Mouse (Mus musculus) spleen, postnatal 0 days (tissue): ENCODE measurements around the gene Ifna14. TPM values are rescaled to one million over a fixed set of nuclear protein-coding genes. Genes with fewer than 3 reads are reported as not detected.

Experiments
- polyA plus RNA-seq: library from polyadenylated mRNA; unstranded; fragments of >200 nt; fragmentation: Nextera tagmentation; extraction: Ambion mirVana; gene quantifications from 2 replicates; pipeline ENCODE4 v1.2.1, GENCODE M21; 2015

Ifna14 gene
- polyA plus RNA-seq, result not detected in 2 replicates

DNA sequence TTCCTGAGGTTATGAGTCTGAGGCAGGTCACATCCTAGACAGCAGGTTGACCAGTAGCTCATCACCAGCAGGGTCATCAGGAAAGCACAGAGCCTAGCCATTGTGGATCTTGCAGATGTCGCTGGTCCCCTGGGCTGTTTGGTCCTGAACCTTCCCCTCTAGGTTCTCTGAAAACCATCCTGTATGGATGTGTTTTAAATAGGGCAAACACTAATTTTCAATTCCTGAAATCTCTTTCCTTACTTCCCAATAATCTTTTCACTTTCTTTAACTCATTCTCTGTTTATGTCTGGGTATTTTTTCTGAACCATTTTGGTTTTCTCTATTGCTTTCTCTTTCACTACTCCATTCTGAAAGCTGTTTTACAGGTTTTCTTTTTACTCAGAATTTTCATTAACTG is at the start of gene Ifna14:
Gene Ifna14 (minus strand): TSS at position 101 of the 400 bp plus-strand sequence.

DNA sequence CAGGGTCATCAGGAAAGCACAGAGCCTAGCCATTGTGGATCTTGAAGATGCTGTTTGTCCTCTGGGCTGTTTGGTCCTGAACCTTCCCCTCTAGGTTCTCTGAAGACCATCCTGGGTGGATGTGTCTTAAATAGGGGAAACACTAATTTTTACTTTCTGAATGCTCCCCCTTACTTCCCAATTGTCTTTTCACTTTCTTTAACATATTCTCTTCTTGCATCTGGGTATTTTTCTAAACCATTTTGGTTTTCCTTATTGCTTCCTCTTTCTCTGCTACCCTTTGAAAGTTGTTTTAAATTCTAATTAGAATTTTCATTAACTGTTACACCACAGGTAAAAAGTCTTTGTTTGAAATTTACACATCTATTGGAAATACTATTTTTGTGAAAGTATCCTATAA is 31.7 kb upstream of the Ifna14 start, which contains the start of gene Ifna12:
Gene Ifna12 (minus strand): TSS at position 101 of the 400 bp plus-strand sequence.

DNA sequence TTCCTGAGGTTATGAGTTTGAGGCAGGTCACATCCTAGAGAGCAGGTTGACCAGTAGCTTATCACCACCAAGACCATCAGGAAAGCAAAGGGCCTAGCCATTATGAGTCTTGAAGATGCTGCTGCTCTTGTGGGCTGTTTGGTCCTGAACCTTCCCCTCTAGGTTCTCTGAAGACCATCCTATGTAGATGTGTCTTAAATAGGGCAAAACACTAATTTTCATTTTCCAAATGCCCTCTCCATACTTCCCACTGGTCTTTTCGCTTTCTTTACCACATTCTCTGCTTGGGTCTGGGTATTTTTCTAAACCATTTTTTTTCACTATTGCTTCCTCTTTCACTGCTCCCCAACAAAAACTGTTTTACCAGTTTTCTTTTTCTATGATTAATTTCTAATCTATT is 20.7 kb upstream of the Ifna14 start, which contains the start of gene Ifna9:
Gene Ifna9 (minus strand): TSS at position 101 of the 400 bp plus-strand sequence.

DNA sequence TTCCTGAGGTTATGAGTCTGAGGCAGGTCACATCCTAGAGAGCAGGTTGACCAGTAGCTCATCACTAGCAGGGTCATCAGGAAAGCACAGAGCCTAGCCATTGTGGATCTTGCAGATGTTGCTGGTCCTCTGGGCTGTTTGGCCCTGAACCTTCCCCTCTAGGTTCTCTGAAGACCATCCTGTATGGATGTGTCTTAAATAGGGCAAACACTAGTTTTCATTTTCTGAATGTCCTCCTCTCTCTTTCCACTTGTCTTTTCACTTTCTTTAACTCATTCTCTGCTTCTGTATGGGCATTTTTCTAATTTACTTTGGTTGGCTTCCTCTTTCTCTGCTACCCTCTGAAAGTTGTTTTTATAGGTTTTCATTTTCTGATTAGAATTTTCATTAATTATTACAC is 13.5 kb downstream of the Ifna14 start, which contains the start of gene Ifna15:
Gene Ifna15 (minus strand): TSS at position 101 of the 400 bp plus-strand sequence.

DNA sequence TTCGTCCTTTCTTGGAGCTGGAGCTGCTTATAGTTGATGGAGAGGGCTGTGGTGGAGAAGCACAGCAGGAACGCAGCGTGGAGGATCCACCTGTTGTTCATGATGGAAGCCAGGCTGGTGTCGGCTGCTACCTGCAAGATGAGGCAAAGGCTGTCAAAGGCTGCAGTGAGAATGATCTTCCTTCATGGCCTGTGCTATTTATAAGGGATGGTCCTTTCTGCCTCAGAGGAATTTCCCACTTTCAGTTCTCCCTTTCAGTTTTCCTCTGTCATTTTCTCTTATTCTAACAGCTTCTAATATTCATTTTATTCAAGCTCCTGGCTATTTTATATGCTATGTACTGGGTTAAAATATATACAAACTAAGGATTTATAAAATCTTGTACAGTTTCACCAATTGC is 48.9 kb downstream of the Ifna14 start, which contains the start of gene Ifnb1:
Gene Ifnb1 (minus strand): TSS at position 101 of the 400 bp plus-strand sequence.

Other genes starting within 250 kb of the Ifna14 start
- gene Hacd4, start 132.9 kb downstream of the Ifna14 start, polyA plus RNA-seq, result 12.3 and 18.5 TPM in 2 replicates
- gene Ifnb1, start 49.0 kb downstream of the Ifna14 start, polyA plus RNA-seq, result not detected in 2 replicates
- not detected in 2 replicates for gene Ifna15, start 13.6 kb downstream of the Ifna14 start, polyA plus RNA-seq
- not detected in 2 replicates for gene Ifna9, start 20.6 kb upstream of the Ifna14 start, polyA plus RNA-seq
- gene Ifna12, start 31.6 kb upstream of the Ifna14 start, polyA plus RNA-seq, result not detected in 2 replicates
- not detected in 2 replicates for gene C87499, start 62.6 kb upstream of the Ifna14 start, polyA plus RNA-seq
- not detected in 2 replicates for gene Ifna13, start 72.7 kb upstream of the Ifna14 start, polyA plus RNA-seq
- not detected in 2 replicates for gene Ifna16, start 105.1 kb upstream of the Ifna14 start, polyA plus RNA-seq
- not detected in 2 replicates for gene Ifna2, start 112.1 kb upstream of the Ifna14 start, polyA plus RNA-seq
- gene Ifnab, start 119.6 kb upstream of the Ifna14 start, polyA plus RNA-seq, result not detected in 2 replicates
- 0.17 and 0.38 TPM in 2 replicates for gene Gm26566, start 150.0 kb upstream of the Ifna14 start, polyA plus RNA-seq
- 23.7 and 28.8 TPM in 2 replicates for gene Klhl9, start 150.7 kb upstream of the Ifna14 start, polyA plus RNA-seq
- gene Gm13271, start 183.1 kb upstream of the Ifna14 start, polyA plus RNA-seq, result not detected in 2 replicates
- 0.17 and 0.19 TPM in 2 replicates for gene Gm13283, start 188.3 kb upstream of the Ifna14 start, polyA plus RNA-seq
- gene Gm13290, start 202.0 kb upstream of the Ifna14 start, polyA plus RNA-seq, result not detected in 2 replicates
- not detected in 2 replicates for gene Gm13289, start 205.1 kb upstream of the Ifna14 start, polyA plus RNA-seq
- gene Gm13272, start 208.1 kb upstream of the Ifna14 start, polyA plus RNA-seq, result not detected in 2 replicates
- gene Ifnz, start 210.3 kb upstream of the Ifna14 start, polyA plus RNA-seq, result 0.33 TPM in 1 of 2 replicates, not detected in the other
- gene Gm13276, start 213.9 kb upstream of the Ifna14 start, polyA plus RNA-seq, result not detected in 2 replicates
- gene Gm13277, start 216.8 kb upstream of the Ifna14 start, polyA plus RNA-seq, result not detected in 2 replicates
- gene Gm13278, start 219.8 kb upstream of the Ifna14 start, polyA plus RNA-seq, result not detected in 2 replicates
- gene Gm13275, start 222.7 kb upstream of the Ifna14 start, polyA plus RNA-seq, result not detected in 2 replicates
- not detected in 2 replicates for gene Gm13279, start 225.6 kb upstream of the Ifna14 start, polyA plus RNA-seq
- 0.79 TPM in 1 of 2 replicates, not detected in the other for gene Gm13285, start 227.9 kb upstream of the Ifna14 start, polyA plus RNA-seq
- not detected in 2 replicates for gene Gm13287, start 231.5 kb upstream of the Ifna14 start, polyA plus RNA-seq
- gene Gm13288, start 233.7 kb upstream of the Ifna14 start, polyA plus RNA-seq, result not detected in 2 replicates
- gene Ifna7, start 244.4 kb upstream of the Ifna14 start, polyA plus RNA-seq, result not detected in 2 replicates
- gene Ifna11, start 248.2 kb upstream of the Ifna14 start, polyA plus RNA-seq, result not detected in 2 replicates